Mouse (Mus musculus) forebrain, embryonic 13.5 days (tissue): Measurements from ENCODE around the gene AU040320. TPM values are rescaled to one million over a fixed set of nuclear protein-coding genes. Genes with fewer than 3 reads are reported as not detected.

ENCODE experiments used
- polyA plus RNA-seq: library from polyadenylated mRNA; unstranded; fragments of >200 nt; fragmentation: Nextera tagmentation; extraction: Ambion mirVana; gene quantifications from 2 replicates; pipeline ENCODE4 v1.2.1, GENCODE M21; 2015

AU040320 gene
- polyA plus RNA-seq, 1 experiment from 2014 or later = 32.6 TPM

Other genes starting within 250 kb of the AU040320 start
- 5.8 and 6.4 TPM in 2 replicates for gene Ago4, start 220.1 kb upstream of the AU040320 start, polyA plus RNA-seq
- gene Clspn, start 196.6 kb upstream of the AU040320 start, polyA plus RNA-seq = 41.9 and 43.3 TPM in 2 replicates
- gene 5730409E04Rik, start 143.7 kb upstream of the AU040320 start, polyA plus RNA-seq = 2.2 and 2.4 TPM in 2 replicates
- 526 and 541 TPM in 2 replicates for gene Psmb2, start 75.9 kb upstream of the AU040320 start, polyA plus RNA-seq
- gene Tfap2e, start 17.3 kb upstream of the AU040320 start, polyA plus RNA-seq = 0.19 and 0.31 TPM in 2 replicates
- gene Ncdn, start 106 bp upstream of the AU040320 start, polyA plus RNA-seq = 47.6 and 60.0 TPM in 2 replicates
- gene Zmym4, start 214.6 kb downstream of the AU040320 start, polyA plus RNA-seq = 30.0 and 30.6 TPM in 2 replicates